In the genomic region with DNA sequence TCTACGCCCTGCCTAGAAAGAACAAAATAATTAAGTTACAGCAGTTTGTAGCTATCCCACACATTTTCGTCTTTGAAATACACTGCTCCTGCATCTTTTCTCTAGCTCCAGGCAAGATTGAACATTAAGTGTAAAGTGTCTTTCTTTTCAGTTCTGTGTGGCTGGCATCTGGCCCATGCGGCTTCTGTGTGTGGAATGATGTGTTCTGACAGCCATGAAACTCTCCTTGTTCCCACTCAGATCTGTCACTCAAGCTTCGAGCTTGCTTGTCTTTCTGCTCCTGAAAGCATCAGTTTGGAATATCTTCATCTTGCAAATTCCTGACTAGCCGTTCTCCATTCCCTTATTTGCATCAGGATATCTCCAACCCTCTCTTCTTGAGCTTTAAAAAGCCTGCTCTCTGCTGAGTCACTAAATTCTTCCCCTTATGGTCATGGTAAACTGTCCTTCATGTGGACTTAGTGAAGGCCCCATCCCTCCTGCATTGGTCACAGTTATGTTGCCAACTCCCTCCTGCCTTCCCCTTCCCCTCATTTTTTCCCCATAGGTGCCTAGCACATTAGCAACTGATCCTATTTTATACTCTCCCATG, we compare ENCODE assay signal across 10 mouse cellular contexts. TPM values are rescaled to one million over a fixed set of nuclear protein-coding genes. Genes with fewer than 3 reads are reported as not detected.
DNase-seq lines count a peak whose midpoint lies in the region; ATAC-seq lines count a peak whose summit lies in the region.
"Had no signal": no experiment of that assay in that cellular context is flagged by ENCODE, and none has a peak within 500 bp of the region (broad histone marks: within the 10 kb centered on the region; RNA-seq: fewer than 3 reads in every experiment).

No protein-coding gene starts in this region.

- no peak for ATAC-seq in erythroblast, adult 5-6 weeks (replicated peaks; ENCODE audit: low FRiP score, poor library complexity, severe bottlenecking)

- DNase-seq in cerebellum, postnatal 14 days: peak; percentile 6 to 18
- no peak for DNase-seq in cerebellum, adult 11-12 months
- DNase-seq in frontal cortex, adult 2 months (ENCODE audit: extremely low spot score in 1 of 2, low spot score in 1 of 2): peak; percentile 19 to 52
- peak; percentile 18 to 23 for DNase-seq in left cerebral cortex, adult 8-10 months (ENCODE audit: low spot score in 2 of 2)
- DNase-seq in retina, embryonic 14.5 days (ENCODE audit: low spot score): peak; percentile 8
- no peak for DNase-seq in gastrocnemius, postnatal 10 days
- no peak for DNase-seq in lung, postnatal 25 days (ENCODE audit: low spot score)
- DNase-seq: thymus, postnatal 25 days had no signal

RNA-seq across cellular contexts. Expression of gene Arl4a, which starts 48.0 kb away (rescaled TPM):
- polyA plus RNA-seq in frontal cortex, adult 2 months (2012; rRNA removed): 36.6 and 36.9 TPM in 2 replicates
- 10 to 100 TPM; 39.2 to 44.6 (median 40.7) TPM for total RNA-seq in left cerebral cortex, adult 8-10 months (2022)
- 567 and 568 TPM in 2 replicates for total RNA-seq in erythroblast, adult 5-6 weeks (2015; ENCODE audit: low replicate concordance)
- 331 and 428 TPM in 2 replicates for total RNA-seq in erythroblast, adult 5-6 weeks (2017; ENCODE audit: low replicate concordance)
- 10 to 100 TPM; 22.0 to 23.3 TPM for total RNA-seq in gastrocnemius, postnatal 10 days (2021)

RNA-seq across cellular contexts. Expression of gene Scin, which starts 48.2 kb away (rescaled TPM):
- 0.20 and 0.29 TPM in 2 replicates for polyA plus RNA-seq in frontal cortex, adult 2 months (2012; rRNA removed)
- total RNA-seq in left cerebral cortex, adult 8-10 months (2022): under 1 TPM in 3 of 4 experiments, not detected in 1; 0.15 to 0.46 (median 0.27) TPM
- 2.1 and 2.3 TPM in 2 replicates for total RNA-seq in erythroblast, adult 5-6 weeks (2015; ENCODE audit: low replicate concordance)
- 0.94 and 0.98 TPM in 2 replicates for total RNA-seq in erythroblast, adult 5-6 weeks (2017; ENCODE audit: low replicate concordance)
- total RNA-seq in gastrocnemius, postnatal 10 days (2021): 1 to 10 TPM in 1 of 2 experiments, under 1 TPM in 1; 0.82 to 1.3 TPM
- polyA plus RNA-seq: G1E had no signal

Comparison
In these comparisons a context has a peak if more than half of its experiments do, and no peak if none do; other contexts are left out.
1. DNase-seq: peak in cerebellum, postnatal 14 days (2 of 2), frontal cortex, adult 2 months (2 of 2), left cerebral cortex, adult 8-10 months (2 of 2) and retina, embryonic 14.5 days (single experiment); none in cerebellum, adult 11-12 months (single experiment), gastrocnemius, postnatal 10 days (single experiment) and lung, postnatal 25 days (single experiment).
2. RNA of gene Arl4a, which starts 48.0 kb away (total RNA-seq): 331 to 568 TPM in erythroblast, adult 5-6 weeks; 39.2 to 44.6 TPM in left cerebral cortex, adult 8-10 months and 22.0 to 23.3 TPM in gastrocnemius, postnatal 10 days; every median in the first group is over 4 times any median in the second.